Mouse (Mus musculus) left cerebral cortex, adult 18-20 months (tissue): ENCODE results near the gene Zswim1. TPM values are rescaled to one million over a fixed set of nuclear protein-coding genes. Genes with fewer than 3 reads are reported as not detected.
"Not testable (repeated sequence)": the region's sequence is repeated elsewhere in the genome, so short reads cannot be mapped to it uniquely, and the experiment has no call there.

Experiments used
- DNase-seq, 2 experiments: peaks; one replicate each; pipeline ENCODE4 v3.0.0; 2021 to 2022; ENCODE audit warnings: low spot score in 2 of 2, mixed read lengths in 1 of 2
- total RNA-seq, 2 experiments: library from RNA; stranded (reverse); gene quantifications; 2 replicates each; pipeline ENCODE4 v1.2.3; 2021

The Zswim1 gene
- total RNA-seq, 2 experiments from 2014 or later, result 23.2 to 25.2 TPM

- DNase-seq, result no peak
Measured at GRCm38 (mm10) chr2:164862179-164862861, 39.8 kb downstream of the Zswim1 start.

DNA sequence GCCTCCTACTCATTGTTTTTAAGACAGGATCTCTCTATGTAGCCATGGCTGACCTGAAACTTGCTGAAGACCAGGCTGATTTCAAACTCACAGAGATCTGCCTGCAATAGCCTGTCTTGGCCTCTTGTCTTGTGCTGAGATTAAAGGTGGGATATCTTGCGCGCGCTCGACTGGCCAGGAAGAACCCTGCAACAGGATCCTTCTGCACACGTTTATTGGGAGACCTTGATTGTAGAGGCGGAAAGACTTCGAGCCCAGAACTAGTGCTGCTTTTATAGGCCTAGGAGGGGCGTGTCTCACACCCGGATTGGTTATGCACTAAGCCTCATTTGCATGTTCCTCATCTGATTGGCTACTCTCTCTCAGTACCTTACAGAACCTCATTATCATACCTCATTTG, 40.9 kb downstream of the Zswim1 start:
- DNase-seq, result not testable (repeated sequence)

DNA sequence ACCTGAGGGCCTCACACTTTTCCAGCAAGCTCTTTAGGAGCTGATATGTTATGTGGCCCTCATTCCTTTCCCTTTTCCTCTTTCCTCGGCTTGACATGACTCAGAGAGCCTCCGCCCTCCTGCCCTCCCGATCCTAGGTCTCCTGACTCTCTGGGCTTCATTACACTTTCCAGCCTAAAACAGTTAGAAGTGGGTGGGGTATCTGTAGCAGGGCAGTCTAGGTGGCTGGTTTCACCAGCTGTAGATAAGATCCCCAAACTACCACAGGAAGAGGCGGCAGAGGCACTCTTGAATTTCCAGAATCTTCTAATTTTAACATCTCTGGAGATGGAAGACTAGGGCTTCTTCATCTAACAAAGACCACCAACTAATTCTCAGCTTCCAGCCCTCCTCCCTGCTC, 42.1 kb downstream of the Zswim1 start:
- no peak for DNase-seq

DNA sequence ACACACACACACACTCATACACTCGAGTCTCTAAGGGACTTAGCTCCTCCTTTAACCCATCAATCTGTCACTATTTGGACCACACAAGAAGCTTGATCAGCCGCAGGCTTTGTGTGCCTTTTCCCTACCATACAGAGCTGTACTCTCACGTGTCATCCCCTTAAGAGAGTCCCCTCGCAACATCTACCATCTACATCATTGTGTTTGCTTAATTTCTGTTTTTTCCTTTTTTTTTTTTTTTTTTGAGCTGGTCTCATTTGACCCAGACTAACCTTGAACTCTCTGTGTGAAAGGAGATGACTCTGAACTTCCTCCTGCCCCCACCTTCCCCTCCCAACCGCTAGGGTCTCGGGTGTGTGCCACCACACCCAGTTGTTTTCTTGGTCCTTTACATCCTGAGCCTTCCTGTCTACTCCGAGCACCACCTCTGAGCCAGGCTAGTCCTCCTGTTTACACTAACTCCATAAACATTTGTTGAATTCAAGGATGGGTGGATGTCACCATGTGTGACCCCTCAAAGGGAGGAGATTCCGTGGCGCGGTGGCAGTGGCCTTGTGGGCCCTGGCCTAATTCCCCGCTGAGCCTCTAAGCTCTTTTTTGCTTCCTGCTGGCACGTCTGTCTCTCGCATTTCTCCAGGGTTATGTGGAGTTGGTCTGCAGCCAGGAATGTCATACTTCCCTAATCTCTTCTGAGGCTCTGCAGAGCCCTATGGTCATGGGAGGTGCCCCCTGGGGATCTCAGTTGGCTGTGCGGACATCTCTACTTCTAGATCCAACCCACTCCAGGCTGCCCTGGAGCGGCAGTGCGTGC, 44.5 kb downstream of the Zswim1 start:
- no peak for DNase-seq

- DNase-seq, result no peak
Measured at GRCm38 (mm10) chr2:164867566-164867965, 45.1 kb downstream of the Zswim1 start.

DNA sequence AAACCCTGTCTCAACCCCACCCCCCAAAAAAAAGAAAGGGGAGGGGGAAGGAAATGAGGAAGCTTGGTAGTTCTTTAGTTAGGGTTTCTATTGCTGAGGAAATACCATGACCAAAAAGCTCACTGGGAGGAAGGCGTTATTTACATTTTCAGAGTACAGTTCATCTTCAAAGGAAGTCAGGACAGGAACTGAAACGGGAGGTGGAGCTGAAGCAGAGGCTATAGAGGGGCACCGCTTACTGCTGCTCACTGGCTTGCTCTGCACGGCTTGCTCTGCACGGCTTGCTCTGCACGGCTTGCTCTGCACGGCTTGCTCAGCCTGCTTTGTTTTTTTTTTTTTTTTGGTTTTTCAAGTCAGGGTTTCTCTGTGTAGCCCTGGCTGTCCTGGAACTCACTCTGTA, 46.0 kb downstream of the Zswim1 start:
- DNase-seq, result no peak

DNA sequence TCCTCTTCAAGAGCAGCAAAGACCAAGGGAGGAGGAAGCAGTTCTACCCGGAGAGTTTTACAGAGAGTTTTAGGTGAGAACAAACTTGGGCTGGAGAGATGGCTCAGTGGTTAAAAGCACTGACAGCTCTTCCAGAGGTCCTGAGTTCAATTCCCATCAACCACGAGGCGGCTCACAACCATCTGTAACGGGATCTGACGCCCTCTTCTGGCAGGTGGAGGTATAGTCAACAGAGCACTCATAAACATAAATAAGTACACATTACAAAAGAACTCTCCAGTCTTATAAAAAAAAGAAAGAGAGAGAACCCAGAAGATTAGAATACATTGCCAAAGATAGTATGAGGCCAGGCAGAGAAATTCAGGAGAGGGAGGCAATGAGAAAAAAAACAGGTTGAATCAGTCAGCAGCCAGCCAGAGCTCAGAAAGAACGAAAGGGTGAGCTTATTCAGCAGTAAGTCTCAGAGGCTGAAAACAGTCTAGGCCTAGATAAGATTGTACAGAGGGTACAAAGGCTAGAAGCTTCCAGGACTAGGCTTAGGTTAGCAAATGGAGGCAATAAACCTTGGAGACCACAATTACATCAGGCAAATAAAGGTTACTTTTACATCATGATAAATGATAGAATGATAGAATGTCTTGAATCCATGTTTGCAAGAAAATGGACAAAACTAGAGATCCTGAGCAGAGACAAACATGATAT, 49.3 kb downstream of the Zswim1 start:
- no peak for DNase-seq

- DNase-seq, result no peak
Measured at GRCm38 (mm10) chr2:164873621-164874020, 51.1 kb downstream of the Zswim1 start.

GRCm38 (mm10) chr2:164874239-164874769, 51.8 kb downstream of the Zswim1 start:
- DNase-seq, result no peak

- not testable (repeated sequence) for DNase-seq
Measured at GRCm38 (mm10) chr2:164875648-164876047, 53.2 kb downstream of the Zswim1 start.

Other genes with a start within 250 kb of the Zswim1 start
- gene Spint3, start 249.2 kb upstream of the Zswim1 start, total RNA-seq, result not detected
- gene Wfdc6a, start 237.2 kb upstream of the Zswim1 start, total RNA-seq, result not detected
- not detected for gene Eppin, start 229.1 kb upstream of the Zswim1 start, total RNA-seq
- gene Wfdc6b, start 209.2 kb upstream of the Zswim1 start, total RNA-seq, result not detected
- not detected for gene Wfdc8, start 209.1 kb upstream of the Zswim1 start, total RNA-seq
- not detected for gene Wfdc16, start 183.9 kb upstream of the Zswim1 start, total RNA-seq
- not detected for gene Wfdc10, start 166.6 kb upstream of the Zswim1 start, total RNA-seq
- gene Wfdc9, start 166.1 kb upstream of the Zswim1 start, total RNA-seq, result not detected
- not detected for gene Wfdc11, start 148.6 kb upstream of the Zswim1 start, total RNA-seq
- not detected for gene Wfdc13, start 137.6 kb upstream of the Zswim1 start, total RNA-seq
- not detected for gene Spint4, start 124.2 kb upstream of the Zswim1 start, total RNA-seq
- gene Spint5, start 107.4 kb upstream of the Zswim1 start, total RNA-seq, result not detected
- 1 to 10 TPM; 1.3 to 1.5 TPM for gene Wfdc3, start 76.8 kb upstream of the Zswim1 start, total RNA-seq
- 10 to 100 TPM; 34.5 to 37.5 TPM for gene Dnttip1, start 76.7 kb upstream of the Zswim1 start, total RNA-seq
- not detected for gene Ube2c, start 52.8 kb upstream of the Zswim1 start, total RNA-seq
- gene Tnnc2, start 42.7 kb upstream of the Zswim1 start, total RNA-seq, result 1 to 10 TPM; 1.7 TPM
- gene Snx21, start 36.9 kb upstream of the Zswim1 start, total RNA-seq, result 10 to 100 TPM; 52.9 to 57.0 TPM
- gene Acot8, start 17.8 kb upstream of the Zswim1 start, total RNA-seq, result 10 to 100 TPM; 25.5 to 26.1 TPM
- gene Zswim3, start 17.6 kb upstream of the Zswim1 start, total RNA-seq, result 10 to 100 TPM; 10.1 to 10.2 TPM
- gene Spata25, start 5.9 kb downstream of the Zswim1 start, total RNA-seq, result not detected
- gene Ctsa, start 10.2 kb downstream of the Zswim1 start, total RNA-seq, result 10 to 100 TPM; 93.1 to 93.6 TPM
- 1 to 10 TPM; 3.1 TPM for gene Neurl2, start 10.8 kb downstream of the Zswim1 start, total RNA-seq
- 10 to 100 TPM; 90.7 to 93.5 TPM for gene Pltp, start 35.0 kb downstream of the Zswim1 start, total RNA-seq
- gene Pcif1, start 56.6 kb downstream of the Zswim1 start, total RNA-seq, result 10 to 100 TPM; 40.6 to 46.1 TPM
- 10 to 100 TPM; 25.0 to 25.1 TPM for gene Zfp335, start 89.1 kb downstream of the Zswim1 start, total RNA-seq
- gene Mmp9, start 118.1 kb downstream of the Zswim1 start, total RNA-seq, result 1 to 10 TPM; 2.0 to 2.1 TPM
- gene Slc12a5, start 138.1 kb downstream of the Zswim1 start, total RNA-seq, result 100 to 1,000 TPM; 538 to 565 TPM
- gene Ncoa5, start 212.2 kb downstream of the Zswim1 start, total RNA-seq, result 10 to 100 TPM; 53.4 to 56.8 TPM
- under 1 TPM; 0.44 to 0.80 TPM for gene Cd40, start 232.9 kb downstream of the Zswim1 start, total RNA-seq